Mouse (Mus musculus): Measurements from ENCODE around the gene Gng12. TPM values are rescaled to one million over a fixed set of nuclear protein-coding genes. Genes with fewer than 3 reads are reported as not detected.
"Not testable (repeated sequence)": the region's sequence is repeated elsewhere in the genome, so short reads cannot be mapped to it uniquely, and the experiment has no call there.

The Gng12 gene
- polyA plus RNA-seq, 1 experiment from 2014 or later = 109 TPM

GRCm38 (mm10) chr6:67023729-67024128, 127.5 kb downstream of the Gng12 start:
- Histone ChIP-seq H3K4me3 (no peak overlapping the region), H3K36me3 (no peaks in the 10 kb centered on the region), H3K4me2 (no peak overlapping the region), H3K9me3 (no peaks in the 10 kb centered on the region), H3K9ac (no peak overlapping the region), H3K4me1 (no peaks in the 10 kb centered on the region), H3K27ac (no peak overlapping the region), H3K27me3 (no peaks in the 10 kb centered on the region)
- ATAC-seq (ENCODE audit: insufficient number of reproducible peaks, low FRiP score, low TSS enrichment, low read depth) = no peak
- 74% methylated on average over 4 of the region's 4 CpGs for WGBS

- H3K9ac ChIP-seq = no peak overlapping the region
- H3K27me3 ChIP-seq = no peaks in the 10 kb centered on the region
- H3K4me2 ChIP-seq = no peak overlapping the region
- H3K36me3 ChIP-seq = no peaks in the 10 kb centered on the region
- no peak overlapping the region for H3K27ac ChIP-seq
- H3K4me1 ChIP-seq = no peaks in the 10 kb centered on the region
- no peak overlapping the region for H3K4me3 ChIP-seq
- no peaks in the 10 kb centered on the region for H3K9me3 ChIP-seq
- no peak for ATAC-seq (ENCODE audit: insufficient number of reproducible peaks, low FRiP score, low TSS enrichment, low read depth)
- WGBS = 50% methylated on average over 3 of the region's 3 CpGs
Observed at GRCm38 (mm10) chr6:67026661-67027060, 130.5 kb downstream of the Gng12 start.

- Histone ChIP-seq H3K36me3 (no peaks in the 10 kb centered on the region), H3K9me3 (no peaks in the 10 kb centered on the region), H3K4me1 (no peaks in the 10 kb centered on the region), H3K9ac (no peak overlapping the region), H3K4me2 (no peak overlapping the region), H3K27ac (no peak overlapping the region), H3K27me3 (no peaks in the 10 kb centered on the region), H3K4me3 (no peak overlapping the region)
- WGBS = 66% methylated on average over 9 of the region's 9 CpGs
- no peak for ATAC-seq (ENCODE audit: insufficient number of reproducible peaks, low FRiP score, low TSS enrichment, low read depth)
Observed at GRCm38 (mm10) chr6:67027438-67028142, 131.4 kb downstream of the Gng12 start.

- no peak for ATAC-seq (ENCODE audit: insufficient number of reproducible peaks, low FRiP score, low TSS enrichment, low read depth)
- Histone ChIP-seq H3K9ac (no peak overlapping the region), H3K27me3 (no peaks in the 10 kb centered on the region), H3K27ac (no peak overlapping the region), H3K9me3 (no peaks in the 10 kb centered on the region), H3K4me1 (no peaks in the 10 kb centered on the region), H3K4me2 (no peak overlapping the region), H3K36me3 (no peaks in the 10 kb centered on the region), H3K4me3 (no peak overlapping the region)
- 43% methylated on average over 5 of the region's 5 CpGs for WGBS
Observed at GRCm38 (mm10) chr6:67029312-67029950, 133.2 kb downstream of the Gng12 start.

- no peak overlapping the region for H3K27ac ChIP-seq
- WGBS = 54% methylated on average over 3 of the region's 3 CpGs
- H3K9ac ChIP-seq = no peak overlapping the region
- no peaks in the 10 kb centered on the region for H3K36me3 ChIP-seq
- no peaks in the 10 kb centered on the region for H3K4me1 ChIP-seq
- no peaks in the 10 kb centered on the region for H3K9me3 ChIP-seq
- ATAC-seq (ENCODE audit: insufficient number of reproducible peaks, low FRiP score, low TSS enrichment, low read depth) = no peak
- no peak overlapping the region for H3K4me3 ChIP-seq
- no peak overlapping the region for H3K4me2 ChIP-seq
- H3K27me3 ChIP-seq = no peaks in the 10 kb centered on the region
Observed at GRCm38 (mm10) chr6:67029987-67030386, 133.8 kb downstream of the Gng12 start.

- no peak overlapping the region for H3K27ac ChIP-seq
- no peak overlapping the region for H3K4me2 ChIP-seq
- H3K4me1 ChIP-seq = peaks cover 2% of the 10 kb centered on the region
- H3K27me3 ChIP-seq = no peaks in the 10 kb centered on the region
- H3K9ac ChIP-seq = no peak overlapping the region
- H3K9me3 ChIP-seq = no peaks in the 10 kb centered on the region
- WGBS = 49% methylated on average over 2 of the region's 2 CpGs
- H3K36me3 ChIP-seq = no peaks in the 10 kb centered on the region
- ATAC-seq (ENCODE audit: insufficient number of reproducible peaks, low FRiP score, low TSS enrichment, low read depth) = no peak
- no peak overlapping the region for H3K4me3 ChIP-seq
Observed at GRCm38 (mm10) chr6:67030416-67030815, 134.2 kb downstream of the Gng12 start.

- peaks cover 6% of the 10 kb centered on the region for H3K4me1 ChIP-seq
- no peak overlapping the region for H3K4me3 ChIP-seq
- H3K9me3 ChIP-seq = no peaks in the 10 kb centered on the region
- H3K27me3 ChIP-seq = no peaks in the 10 kb centered on the region
- H3K36me3 ChIP-seq = no peaks in the 10 kb centered on the region
- H3K4me2 ChIP-seq = no peak overlapping the region
- no peak overlapping the region for H3K27ac ChIP-seq
- no peak overlapping the region for H3K9ac ChIP-seq
- 64% methylated on average over 5 of the region's 5 CpGs for WGBS
- ATAC-seq (ENCODE audit: insufficient number of reproducible peaks, low FRiP score, low TSS enrichment, low read depth) = no peak
Observed at GRCm38 (mm10) chr6:67030846-67031245, 134.6 kb downstream of the Gng12 start.

GRCm38 (mm10) chr6:67032551-67032950, 136.4 kb downstream of the Gng12 start:
- not testable (repeated sequence) for H3K4me3 ChIP-seq; H3K4me2 ChIP-seq; ATAC-seq (ENCODE audit: insufficient number of reproducible peaks, low FRiP score, low TSS enrichment, low read depth); H3K9ac ChIP-seq; H3K4me1 ChIP-seq; H3K27me3 ChIP-seq; H3K27ac ChIP-seq; H3K9me3 ChIP-seq; H3K36me3 ChIP-seq

- not testable (repeated sequence) for H3K27ac ChIP-seq; ATAC-seq (ENCODE audit: insufficient number of reproducible peaks, low FRiP score, low TSS enrichment, low read depth); H3K9me3 ChIP-seq; H3K9ac ChIP-seq; H3K4me3 ChIP-seq; H3K4me2 ChIP-seq; H3K27me3 ChIP-seq; H3K36me3 ChIP-seq
- WGBS = 94% methylated on average over 3 of the region's 4 CpGs
- H3K4me1 ChIP-seq = peaks cover 13% of the 10 kb centered on the region
Observed at GRCm38 (mm10) chr6:67032972-67033371, 136.8 kb downstream of the Gng12 start.

GRCm38 (mm10) chr6:67033604-67034003, 137.4 kb downstream of the Gng12 start:
- no peak for ATAC-seq (ENCODE audit: insufficient number of reproducible peaks, low FRiP score, low TSS enrichment, low read depth)
- Histone ChIP-seq H3K4me3 (no peak overlapping the region), H3K27ac (no peak overlapping the region), H3K9me3 (no peaks in the 10 kb centered on the region), H3K36me3 (no peaks in the 10 kb centered on the region), H3K27me3 (no peaks in the 10 kb centered on the region), H3K9ac (no peak overlapping the region), H3K4me2 (no peak overlapping the region), H3K4me1 (peaks cover 15% of the 10 kb centered on the region)
- WGBS = 72% methylated on average over 4 of the region's 4 CpGs

GRCm38 (mm10) chr6:67034331-67035130, 138.3 kb downstream of the Gng12 start:
- 62% methylated on average over 7 of the region's 7 CpGs for WGBS
- Histone ChIP-seq H3K27ac (no peak overlapping the region), H3K27me3 (no peaks in the 10 kb centered on the region), H3K9me3 (no peaks in the 10 kb centered on the region), H3K4me1 (peaks cover 15% of the 10 kb centered on the region), H3K9ac (no peak overlapping the region), H3K4me3 (no peak overlapping the region), H3K36me3 (no peaks in the 10 kb centered on the region), H3K4me2 (no peak overlapping the region)
- ATAC-seq (ENCODE audit: insufficient number of reproducible peaks, low FRiP score, low TSS enrichment, low read depth) = no peak
